Mouse (Mus musculus): ENCODE results near the gene Lgi1. TPM values are rescaled to one million over a fixed set of nuclear protein-coding genes. Genes with fewer than 3 reads are reported as not detected.

Gene Lgi1
- polyA plus RNA-seq, 1 experiment from 2014 or later: 19.1 TPM

DNA sequence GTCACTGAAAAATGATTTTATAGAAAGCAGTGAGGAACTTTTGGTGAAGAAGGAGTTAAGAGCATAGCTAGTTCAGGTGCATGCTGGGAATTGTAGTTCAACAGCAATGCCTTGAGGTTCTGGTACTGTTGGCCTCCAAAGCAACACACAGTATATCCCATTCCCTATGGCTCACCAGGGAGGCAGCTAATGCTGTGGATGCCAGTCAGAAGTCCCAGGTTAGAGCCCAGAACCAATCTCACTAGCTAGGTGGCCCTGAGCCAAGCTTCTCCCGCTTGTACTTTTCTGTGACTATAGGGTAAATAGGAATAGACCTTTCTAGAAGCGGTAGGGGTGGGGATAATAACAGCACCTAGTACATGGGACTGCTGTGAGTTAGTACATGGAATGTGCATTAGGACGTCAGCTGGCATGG lies 5.7 kb upstream of the Lgi1 start:
- no peaks in the 10 kb centered on the region for H3K9me3 ChIP-seq (ENCODE audit: control insufficient read depth, low read length)
- H3K9ac ChIP-seq (replicated peaks; ENCODE audit: low read depth, low read length): no peak overlapping the region
- no peak overlapping the region for H3K4me3 ChIP-seq (replicated peaks; ENCODE audit: low read length)
- H3K4me2 ChIP-seq (ENCODE audit: low read length): peak overlapping the region; percentile 28; the same call in 1 of the 2 replicates
- H3K4me1 ChIP-seq (replicated peaks; ENCODE audit: control insufficient read depth, insufficient read depth, low read length): peaks cover 19% of the 10 kb centered on the region
- H3K27ac ChIP-seq (ENCODE audit: low read length): no peak overlapping the region
- H3K27me3 ChIP-seq (replicated peaks; ENCODE audit: control insufficient read depth, insufficient read depth, low read length): no peaks in the 10 kb centered on the region
- 56% methylated on average over 3 of the region's 3 CpGs for WGBS
- ATAC-seq: peak; percentile 56
- no peaks in the 10 kb centered on the region for H3K36me3 ChIP-seq (ENCODE audit: control insufficient read depth, insufficient read depth)

DNA sequence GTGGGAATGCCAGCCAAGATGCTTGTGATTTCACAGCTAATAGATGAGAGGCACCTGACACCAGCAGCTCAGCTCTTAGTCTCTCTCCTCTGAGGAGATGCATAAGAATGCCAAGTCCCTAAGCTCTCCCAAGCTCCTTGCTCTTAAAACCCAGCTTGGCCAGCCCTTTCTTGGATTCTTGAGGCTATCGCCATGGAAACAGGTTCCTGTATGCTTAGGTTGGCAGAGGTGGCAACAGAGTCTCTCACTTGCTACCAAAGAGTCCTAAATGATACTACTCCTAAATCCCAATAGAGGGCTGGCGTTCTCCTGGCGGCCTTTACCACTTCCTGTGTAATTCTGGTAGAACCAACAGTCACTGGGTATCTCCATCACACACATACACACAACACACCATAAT lies 4.9 kb upstream of the Lgi1 start:
- no peak overlapping the region for H3K9ac ChIP-seq (replicated peaks; ENCODE audit: low read depth, low read length)
- 75% methylated on average over 3 of the region's 3 CpGs for WGBS
- peaks cover 20% of the 10 kb centered on the region for H3K4me1 ChIP-seq (replicated peaks; ENCODE audit: control insufficient read depth, insufficient read depth, low read length)
- H3K4me2 ChIP-seq (ENCODE audit: low read length): no peak overlapping the region
- H3K27ac ChIP-seq (ENCODE audit: low read length): no peak overlapping the region
- no peaks in the 10 kb centered on the region for H3K9me3 ChIP-seq (ENCODE audit: control insufficient read depth, low read length)
- no peaks in the 10 kb centered on the region for H3K36me3 ChIP-seq (ENCODE audit: control insufficient read depth, insufficient read depth)
- no peak overlapping the region for H3K4me3 ChIP-seq (replicated peaks; ENCODE audit: low read length)
- no peaks in the 10 kb centered on the region for H3K27me3 ChIP-seq (replicated peaks; ENCODE audit: control insufficient read depth, insufficient read depth, low read length)
- ATAC-seq: 0 out of 2 replicates have a peak, but pooled peaks have one; percentile 1

DNA sequence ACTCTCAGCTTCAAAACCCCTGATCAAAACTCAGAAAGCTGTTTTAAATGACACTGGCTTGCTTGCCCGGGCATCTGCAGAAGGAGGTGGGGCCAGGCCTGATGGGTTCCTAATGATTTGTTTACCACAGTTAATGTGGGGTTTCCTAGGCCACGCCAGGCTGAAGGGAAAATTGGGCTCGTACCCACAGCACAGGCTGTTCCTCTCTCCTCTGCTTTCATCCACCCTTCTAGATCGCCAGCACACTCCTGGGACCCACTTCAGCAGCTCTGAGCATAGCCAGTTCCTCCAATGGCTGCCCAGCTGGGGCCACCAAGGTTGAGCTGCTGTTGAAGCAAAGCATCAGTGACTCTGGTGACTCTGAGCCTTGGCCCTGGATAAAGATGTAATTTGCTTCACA lies 4.0 kb upstream of the Lgi1 start:
- Histone ChIP-seq H3K27me3 (replicated peaks; ENCODE audit: control insufficient read depth, insufficient read depth, low read length) (no peaks in the 10 kb centered on the region), H3K36me3 (ENCODE audit: control insufficient read depth, insufficient read depth) (no peaks in the 10 kb centered on the region), H3K4me2 (ENCODE audit: low read length) (no peak overlapping the region), H3K9me3 (ENCODE audit: control insufficient read depth, low read length) (no peaks in the 10 kb centered on the region), H3K9ac (replicated peaks; ENCODE audit: low read depth, low read length) (no peak overlapping the region), H3K4me1 (replicated peaks; ENCODE audit: control insufficient read depth, insufficient read depth, low read length) (peaks cover 26% of the 10 kb centered on the region), H3K4me3 (replicated peaks; ENCODE audit: low read length) (no peak overlapping the region), H3K27ac (ENCODE audit: low read length) (peak overlapping the region; percentile 36; the same call in 1 of the 2 replicates)
- ATAC-seq: peak; percentile 56
- WGBS: 15% methylated on average over 4 of the region's 4 CpGs

DNA sequence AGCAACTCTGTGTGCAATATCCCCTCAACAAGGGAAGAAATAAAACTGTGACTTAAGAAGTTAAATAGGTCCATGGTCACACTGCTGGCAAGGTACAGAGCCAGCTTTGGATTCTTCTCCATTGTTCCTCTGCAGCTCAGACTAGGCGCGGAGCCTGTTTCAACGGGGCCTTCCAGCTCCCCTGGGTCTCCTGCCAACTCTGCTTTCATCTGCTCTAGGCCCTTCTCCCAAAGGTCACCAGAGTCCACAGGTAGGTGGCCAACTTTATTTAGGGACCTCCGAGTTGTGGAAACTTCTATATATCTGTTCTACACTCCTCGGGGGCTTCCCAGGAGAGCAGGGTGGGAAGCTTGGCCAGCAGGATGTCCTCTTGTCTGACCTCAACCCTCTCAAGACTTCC lies 3.0 kb upstream of the Lgi1 start:
- Histone ChIP-seq H3K27ac (ENCODE audit: low read length) (no peak overlapping the region), H3K4me3 (replicated peaks; ENCODE audit: low read length) (no peak overlapping the region), H3K9ac (replicated peaks; ENCODE audit: low read depth, low read length) (no peak overlapping the region), H3K4me1 (replicated peaks; ENCODE audit: control insufficient read depth, insufficient read depth, low read length) (peaks cover 26% of the 10 kb centered on the region), H3K27me3 (replicated peaks; ENCODE audit: control insufficient read depth, insufficient read depth, low read length) (no peaks in the 10 kb centered on the region), H3K4me2 (ENCODE audit: low read length) (no peak overlapping the region), H3K9me3 (ENCODE audit: control insufficient read depth, low read length) (no peaks in the 10 kb centered on the region), H3K36me3 (ENCODE audit: control insufficient read depth, insufficient read depth) (no peaks in the 10 kb centered on the region)
- WGBS: 76% methylated on average over 5 of the region's 5 CpGs
- no peak for ATAC-seq

DNA sequence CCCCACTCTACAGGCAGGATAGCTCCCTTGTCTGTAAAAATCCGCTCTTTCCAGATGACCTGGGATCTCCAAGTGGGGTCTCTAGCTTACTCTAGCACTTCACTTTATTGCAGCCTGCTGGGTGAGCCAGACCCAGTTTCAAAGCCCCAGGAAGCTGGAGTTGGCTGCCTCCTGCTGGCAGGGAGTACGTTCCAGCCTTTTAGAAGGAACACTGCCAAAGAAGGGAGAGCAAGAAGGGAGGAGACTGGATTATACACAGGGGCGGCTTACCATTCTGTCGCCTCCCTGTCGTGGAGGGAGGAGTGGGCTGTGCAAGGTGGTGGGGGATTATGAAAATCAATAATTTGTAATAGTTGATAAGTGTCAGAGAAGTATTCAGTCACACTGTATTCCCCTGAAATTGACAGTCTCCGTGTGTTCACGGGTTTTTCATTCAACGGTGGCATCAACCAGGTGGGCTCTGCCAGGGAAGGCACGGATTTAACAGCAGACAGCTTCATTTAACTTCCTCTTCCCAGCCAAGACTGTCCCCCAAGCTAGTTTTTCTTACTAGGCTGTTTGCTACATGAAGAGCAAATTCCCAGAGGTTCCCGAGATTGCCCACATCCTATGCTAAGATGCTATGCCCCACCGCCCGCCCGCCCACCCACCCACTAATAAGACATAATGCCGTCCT lies 369 bp upstream of the Lgi1 start:
- ATAC-seq: peak; percentile 77
- peak overlapping the region; percentile 39 for H3K4me3 ChIP-seq (replicated peaks; ENCODE audit: low read length)

DNA sequence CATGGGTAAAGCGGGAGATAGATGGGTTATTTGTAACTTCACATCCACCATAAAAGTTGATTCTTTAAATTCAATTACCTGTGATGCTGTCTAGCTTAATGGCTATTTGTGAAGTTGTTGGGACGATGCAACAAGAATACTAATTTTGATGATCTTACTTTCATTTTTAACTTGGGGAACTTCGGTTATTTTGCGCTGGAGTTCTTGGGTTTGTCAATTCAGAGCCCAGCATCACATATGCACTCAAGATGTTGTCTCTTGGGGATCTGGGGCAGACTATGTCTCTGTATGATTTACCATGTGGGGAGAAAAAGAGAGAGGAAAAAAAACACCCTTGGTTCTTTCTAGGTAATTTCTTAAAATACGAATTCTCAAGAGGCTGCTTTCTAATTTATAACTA lies 1.4 kb downstream of the Lgi1 start:
- WGBS: 86% methylated on average over 5 of the region's 5 CpGs
- H3K36me3 ChIP-seq (ENCODE audit: control insufficient read depth, insufficient read depth): no peaks in the 10 kb centered on the region

More for the DNA sequence above, 369 bp upstream of the Lgi1 start:
- H3K9me3 ChIP-seq (ENCODE audit: control insufficient read depth, low read length): no peaks in the 10 kb centered on the region
- H3K27me3 ChIP-seq (replicated peaks; ENCODE audit: control insufficient read depth, insufficient read depth, low read length): no peaks in the 10 kb centered on the region
- H3K4me1 ChIP-seq (replicated peaks; ENCODE audit: control insufficient read depth, insufficient read depth, low read length): peaks cover 23% of the 10 kb centered on the region
- H3K36me3 ChIP-seq (ENCODE audit: control insufficient read depth, insufficient read depth): no peaks in the 10 kb centered on the region
- H3K9ac ChIP-seq (replicated peaks; ENCODE audit: low read depth, low read length): peak overlapping the region; percentile 39; the same call in 1 of the 2 replicates
- peak overlapping the region; percentile 42 for H3K4me2 ChIP-seq (ENCODE audit: low read length)
- H3K27ac ChIP-seq (ENCODE audit: low read length): peak overlapping the region; percentile 82
- 8% methylated on average over 14 of the region's 14 CpGs for WGBS

DNA sequence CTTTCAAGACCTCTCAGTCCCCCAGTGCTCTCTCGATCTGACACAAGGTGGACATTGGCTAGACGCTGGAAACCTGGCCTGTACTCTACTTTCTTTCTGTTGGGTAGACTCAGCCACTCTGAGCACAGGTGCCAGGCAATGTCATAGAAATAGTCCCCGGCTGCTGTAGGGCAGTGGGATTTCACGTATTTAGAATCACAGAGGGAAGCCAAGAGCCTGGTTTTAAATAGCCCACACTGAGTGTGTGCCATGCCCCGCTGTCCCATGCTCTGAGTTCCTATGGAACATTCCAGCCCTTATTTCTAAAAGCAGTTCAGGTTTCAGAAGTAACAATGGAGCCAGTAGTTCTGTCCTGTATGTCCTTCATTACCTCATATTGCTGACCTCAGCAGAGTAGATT lies 3.1 kb downstream of the Lgi1 start:
- ATAC-seq: no peak
- Histone ChIP-seq H3K27me3 (replicated peaks; ENCODE audit: control insufficient read depth, insufficient read depth, low read length) (no peaks in the 10 kb centered on the region), H3K4me3 (replicated peaks; ENCODE audit: low read length) (no peak overlapping the region), H3K9me3 (ENCODE audit: control insufficient read depth, low read length) (no peaks in the 10 kb centered on the region), H3K36me3 (ENCODE audit: control insufficient read depth, insufficient read depth) (no peaks in the 10 kb centered on the region), H3K9ac (replicated peaks; ENCODE audit: low read depth, low read length) (no peak overlapping the region), H3K27ac (ENCODE audit: low read length) (no peak overlapping the region), H3K4me2 (ENCODE audit: low read length) (no peak overlapping the region), H3K4me1 (replicated peaks; ENCODE audit: control insufficient read depth, insufficient read depth, low read length) (peaks cover 7% of the 10 kb centered on the region; the same call in 1 of the 2 replicates)
- WGBS: 84% methylated on average over 5 of the region's 5 CpGs

More for the DNA sequence above, 1.4 kb downstream of the Lgi1 start:
- H3K27me3 ChIP-seq (replicated peaks; ENCODE audit: control insufficient read depth, insufficient read depth, low read length): no peaks in the 10 kb centered on the region
- H3K9ac ChIP-seq (replicated peaks; ENCODE audit: low read depth, low read length): no peak overlapping the region
- H3K4me2 ChIP-seq (ENCODE audit: low read length): peak overlapping the region; percentile 39
- H3K27ac ChIP-seq (ENCODE audit: low read length): no peak overlapping the region
- H3K4me3 ChIP-seq (replicated peaks; ENCODE audit: low read length): peak overlapping the region; percentile 39
- no peaks in the 10 kb centered on the region for H3K9me3 ChIP-seq (ENCODE audit: control insufficient read depth, low read length)
- peaks cover 7% of the 10 kb centered on the region; the same call in 1 of the 2 replicates for H3K4me1 ChIP-seq (replicated peaks; ENCODE audit: control insufficient read depth, insufficient read depth, low read length)
- no peak for ATAC-seq

DNA sequence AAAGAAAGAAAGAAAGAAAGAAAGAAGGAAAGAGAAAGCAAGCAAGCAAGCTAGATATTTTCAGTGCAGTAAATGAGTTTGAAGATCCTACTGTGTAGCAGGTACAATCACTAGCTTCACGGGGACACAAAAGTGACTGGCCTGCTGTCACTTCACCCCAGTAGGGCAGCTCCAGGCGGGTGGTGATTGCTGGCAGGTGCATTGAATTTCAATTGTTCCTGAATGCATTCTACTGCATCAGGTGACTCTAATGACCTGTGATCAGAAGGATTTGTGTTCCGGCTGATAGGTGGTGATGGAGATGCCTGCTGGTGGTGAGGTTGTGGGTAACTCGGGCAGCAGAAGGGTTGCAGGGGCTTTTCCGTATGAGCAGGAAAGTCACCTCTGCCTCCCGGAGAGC lies 6.7 kb downstream of the Lgi1 start:
- no peak overlapping the region for H3K27ac ChIP-seq (ENCODE audit: low read length)
- WGBS: 27% methylated on average over 6 of the region's 6 CpGs

DNA sequence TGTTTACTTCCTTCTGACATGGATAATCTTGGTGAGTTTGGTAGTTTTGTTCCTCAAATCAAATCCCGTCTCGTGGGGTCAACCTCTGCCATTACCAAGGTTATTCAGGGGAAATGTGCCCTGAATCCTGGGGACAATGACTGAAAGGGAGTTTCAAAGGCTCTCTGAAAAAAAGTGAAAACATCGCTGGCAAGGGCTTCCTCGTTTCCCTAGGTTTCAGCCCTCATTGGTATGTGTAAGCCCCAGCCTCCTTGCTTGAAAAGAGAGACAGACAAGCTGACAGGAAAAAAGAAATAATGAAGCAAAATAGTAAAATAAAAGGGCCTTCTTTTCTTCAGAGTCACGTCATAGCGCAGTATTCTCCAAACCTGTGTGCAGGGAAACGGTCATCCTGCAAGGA lies 9.5 kb downstream of the Lgi1 start:
- WGBS: 38% methylated on average over 7 of the region's 7 CpGs
- Histone ChIP-seq H3K9ac (replicated peaks; ENCODE audit: low read depth, low read length) (no peak overlapping the region), H3K36me3 (ENCODE audit: control insufficient read depth, insufficient read depth) (no peaks in the 10 kb centered on the region), H3K27me3 (replicated peaks; ENCODE audit: control insufficient read depth, insufficient read depth, low read length) (no peaks in the 10 kb centered on the region), H3K4me2 (ENCODE audit: low read length) (no peak overlapping the region), H3K9me3 (ENCODE audit: control insufficient read depth, low read length) (no peaks in the 10 kb centered on the region), H3K4me1 (replicated peaks; ENCODE audit: control insufficient read depth, insufficient read depth, low read length) (no peaks in the 10 kb centered on the region), H3K27ac (ENCODE audit: low read length) (no peak overlapping the region), H3K4me3 (replicated peaks; ENCODE audit: low read length) (no peak overlapping the region)
- ATAC-seq: no peak

More for the DNA sequence above, 6.7 kb downstream of the Lgi1 start:
- no peaks in the 10 kb centered on the region for H3K36me3 ChIP-seq (ENCODE audit: control insufficient read depth, insufficient read depth)
- no peaks in the 10 kb centered on the region for H3K27me3 ChIP-seq (replicated peaks; ENCODE audit: control insufficient read depth, insufficient read depth, low read length)
- H3K9me3 ChIP-seq (ENCODE audit: control insufficient read depth, low read length): no peaks in the 10 kb centered on the region
- H3K9ac ChIP-seq (replicated peaks; ENCODE audit: low read depth, low read length): no peak overlapping the region
- no peak for ATAC-seq
- H3K4me1 ChIP-seq (replicated peaks; ENCODE audit: control insufficient read depth, insufficient read depth, low read length): no peaks in the 10 kb centered on the region
- no peak overlapping the region for H3K4me3 ChIP-seq (replicated peaks; ENCODE audit: low read length)
- no peak overlapping the region for H3K4me2 ChIP-seq (ENCODE audit: low read length)

All from forebrain, embryonic 16.5 days (tissue).